Mouse (Mus musculus) spleen, postnatal 4 days (tissue): ENCODE measurements at regions not wholly inside any gene's neighbourhood (a gene's known extent, or its start where the extent isn't known, plus 50 kb on each side); places are given as distances from the start of the nearest gene placed in this dataset.

Experiments
- DNase-seq, 2 experiments: peaks; one replicate each; pipeline ENCODE4 v3.0.0; 2022; ENCODE audit warnings: low spot score in 2 of 2

- no peak for DNase-seq
Observed at GRCm38 (mm10) chr11:114551262-114551661, 117.1 kb upstream of the Rpl38 start.

GRCm38 (mm10) chr11:114548658-114549057 lies 119.7 kb upstream of the Rpl38 start:
- no peak for DNase-seq

GRCm38 (mm10) chr11:114544212-114544611 lies 124.1 kb upstream of the Rpl38 start:
- DNase-seq = no peak

DNA sequence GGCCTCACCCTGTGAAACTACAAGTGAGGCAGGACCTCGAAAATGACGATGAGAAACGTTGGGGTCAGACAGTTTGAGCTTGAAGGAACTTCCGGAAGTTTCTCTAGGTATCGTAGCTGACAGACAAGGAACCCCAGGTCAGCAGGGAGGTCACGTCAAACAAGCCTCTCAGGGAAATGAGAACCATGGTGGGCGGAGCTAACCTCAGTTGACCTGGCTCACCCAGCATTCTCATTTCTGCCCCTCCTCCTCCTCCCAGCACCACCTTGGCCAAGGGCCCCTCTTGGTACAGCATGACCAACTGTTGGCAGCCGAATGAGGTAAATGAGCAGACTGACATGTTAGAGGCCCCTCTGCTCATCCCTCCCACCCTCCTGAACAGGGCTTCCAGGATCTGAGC lies 126.2 kb upstream of the Rpl38 start:
- no peak for DNase-seq

- no peak for DNase-seq
Observed at GRCm38 (mm10) chr11:114540503-114540902, 127.8 kb upstream of the Rpl38 start.

- no peak for DNase-seq
Observed at GRCm38 (mm10) chr11:114536616-114537493, 131.5 kb upstream of the Rpl38 start.

GRCm38 (mm10) chr11:114535900-114536299 lies 132.4 kb upstream of the Rpl38 start:
- no peak for DNase-seq

- no peak for DNase-seq
Observed at GRCm38 (mm10) chr11:114534436-114534835, 133.9 kb upstream of the Rpl38 start.

- no peak for DNase-seq
Observed at GRCm38 (mm10) chr11:114531241-114531765, 137.0 kb upstream of the Rpl38 start.

DNA sequence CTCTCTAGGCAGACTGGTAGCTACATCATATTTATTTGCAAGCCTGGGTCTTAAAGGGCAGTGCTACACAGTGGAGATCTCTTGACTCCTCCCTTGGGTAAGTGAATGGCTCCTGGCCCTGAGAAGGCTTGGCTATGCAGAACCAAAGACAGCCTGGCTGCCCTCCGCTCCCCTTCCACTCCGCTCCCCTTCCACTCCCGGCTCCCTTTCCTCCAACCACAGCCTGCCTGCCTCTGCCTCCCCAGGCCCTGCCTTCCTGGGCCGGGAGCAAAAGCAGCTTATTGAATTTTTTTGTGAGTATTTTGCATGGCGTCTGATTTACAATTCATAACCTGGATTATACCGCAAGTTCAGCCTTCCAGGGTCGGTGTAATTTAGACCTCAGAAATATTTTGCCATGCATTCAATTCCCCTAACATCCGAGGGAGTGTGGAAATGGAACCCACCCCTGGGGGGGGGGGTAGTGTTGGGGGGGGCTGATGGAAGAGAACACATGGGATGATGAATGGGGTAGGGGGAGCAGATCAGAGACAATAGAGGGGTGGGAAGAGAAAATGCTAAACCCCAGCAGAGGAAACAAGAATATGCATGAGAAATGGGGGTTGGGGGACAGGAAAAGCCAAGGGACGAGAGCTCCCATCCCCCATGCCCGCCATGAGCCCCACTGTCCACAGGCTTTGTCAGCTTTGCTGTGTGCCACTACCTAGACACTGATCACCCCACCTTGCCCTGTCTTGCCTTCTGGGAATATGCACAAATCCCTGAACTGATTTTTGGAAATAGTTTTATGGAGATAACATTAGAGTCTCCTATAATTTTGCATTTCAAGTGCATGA lies 139.2 kb upstream of the Rpl38 start:
- DNase-seq = no peak

- peak; percentile 63 to 87 for DNase-seq
Observed at GRCm38 (mm10) chr11:114523444-114524238, 144.7 kb upstream of the Rpl38 start.

- no peak for DNase-seq
Observed at GRCm38 (mm10) chr11:114515278-114515677, 153.0 kb upstream of the Rpl38 start.

DNA sequence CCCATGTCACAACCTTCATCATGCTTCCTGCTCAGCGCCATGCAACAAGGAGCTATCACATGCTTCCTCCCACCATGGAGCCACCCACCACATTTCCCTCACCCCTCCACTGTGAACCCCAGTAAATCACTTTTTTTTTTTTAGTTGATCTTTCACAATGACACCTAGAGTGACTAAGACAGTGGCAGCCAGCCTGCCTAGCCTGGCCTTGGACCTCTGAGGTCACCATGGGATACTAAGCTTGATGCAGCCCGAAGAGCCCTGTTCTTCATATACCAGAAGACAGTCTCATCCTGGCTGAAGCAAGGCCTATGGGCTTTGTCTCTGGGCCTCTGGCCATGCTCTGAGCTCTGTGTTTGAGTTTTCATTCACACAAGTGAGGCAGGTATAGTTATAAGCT lies 154.2 kb upstream of the Rpl38 start:
- no peak for DNase-seq

DNA sequence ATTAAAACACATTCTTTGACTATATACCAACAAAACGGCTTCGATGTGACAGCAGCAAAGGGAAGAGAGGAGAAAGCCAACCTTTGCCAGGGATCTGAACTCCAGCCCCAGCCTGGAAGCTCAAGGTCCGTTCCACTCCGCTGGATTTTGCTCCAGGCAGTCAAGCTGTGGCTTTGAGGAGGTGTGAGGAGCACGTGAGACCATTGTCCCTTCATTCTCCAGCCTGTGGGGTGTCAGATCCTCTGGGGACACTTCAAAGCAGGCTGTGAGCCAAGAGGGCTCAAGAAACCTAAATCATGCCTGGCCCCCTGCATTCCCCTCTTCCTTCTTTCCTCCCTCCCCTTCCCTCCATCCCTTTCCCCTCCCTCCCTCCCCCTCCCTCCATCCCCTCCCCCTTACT lies 154.9 kb upstream of the Rpl38 start:
- no peak for DNase-seq

DNA sequence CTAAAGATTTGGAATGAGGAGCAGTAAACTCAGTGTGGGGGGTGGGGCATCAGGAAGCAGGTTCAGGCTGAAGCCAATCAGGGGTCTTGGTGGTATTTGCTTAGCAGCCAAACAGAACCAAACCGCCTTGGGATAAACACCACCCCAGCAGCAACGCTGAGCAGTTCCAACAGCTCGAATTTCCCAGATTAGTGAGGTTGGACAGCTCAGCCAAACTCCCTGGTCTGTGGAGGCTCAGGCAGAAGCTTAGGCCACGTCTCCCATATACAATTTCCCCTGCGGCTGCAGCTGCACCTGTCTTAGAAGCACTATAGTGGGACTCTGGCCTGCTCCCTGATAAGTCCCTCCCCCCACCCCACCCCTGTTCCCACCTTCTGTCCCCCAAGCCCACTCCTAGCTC lies 156.3 kb upstream of the Rpl38 start:
- DNase-seq = no peak

DNA sequence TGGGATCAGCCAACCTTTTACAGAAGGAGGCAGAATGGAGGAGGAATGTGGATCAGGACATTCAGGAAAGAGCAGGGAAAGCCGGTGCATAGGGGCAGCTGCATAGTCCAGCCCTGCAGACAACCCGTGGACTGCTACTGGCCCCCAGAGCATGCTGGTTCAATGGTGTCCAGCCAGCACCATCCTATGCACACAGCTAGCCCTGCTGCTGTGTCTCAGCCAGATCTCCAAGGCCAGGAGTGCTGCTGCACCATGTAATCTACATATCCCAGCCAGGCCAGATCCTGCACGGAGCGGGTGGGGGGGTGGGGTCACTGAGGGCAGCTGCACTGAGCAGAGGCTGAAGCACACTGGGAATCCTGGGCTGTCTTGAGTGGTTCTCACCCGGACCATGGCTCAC lies 165.8 kb upstream of the Rpl38 start:
- DNase-seq = no peak

- no peak for DNase-seq
Observed at GRCm38 (mm10) chr11:114501869-114502540, 166.3 kb upstream of the Rpl38 start.

GRCm38 (mm10) chr11:114500416-114500815 lies 167.9 kb upstream of the Rpl38 start:
- DNase-seq = no peak

DNA sequence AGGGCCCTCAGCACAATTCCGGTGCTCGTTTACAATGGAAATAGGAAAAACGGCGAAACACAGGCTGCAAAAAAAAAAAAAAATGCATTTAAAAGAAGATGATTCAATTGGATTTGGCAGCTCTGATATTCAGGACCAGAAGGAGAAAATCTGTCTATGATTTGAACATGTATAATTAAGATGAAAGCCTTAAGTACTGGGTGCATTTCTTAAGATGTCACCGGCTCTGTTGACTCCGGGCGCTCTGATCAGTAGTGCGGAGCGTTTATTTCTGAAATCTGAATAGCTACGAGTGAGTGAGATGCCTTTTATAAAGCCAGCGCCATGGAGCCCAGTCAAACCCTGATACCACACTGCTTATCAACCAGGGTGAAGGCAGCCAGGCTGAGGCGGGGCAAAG lies 168.7 kb upstream of the Rpl38 start:
- no peak for DNase-seq

DNA sequence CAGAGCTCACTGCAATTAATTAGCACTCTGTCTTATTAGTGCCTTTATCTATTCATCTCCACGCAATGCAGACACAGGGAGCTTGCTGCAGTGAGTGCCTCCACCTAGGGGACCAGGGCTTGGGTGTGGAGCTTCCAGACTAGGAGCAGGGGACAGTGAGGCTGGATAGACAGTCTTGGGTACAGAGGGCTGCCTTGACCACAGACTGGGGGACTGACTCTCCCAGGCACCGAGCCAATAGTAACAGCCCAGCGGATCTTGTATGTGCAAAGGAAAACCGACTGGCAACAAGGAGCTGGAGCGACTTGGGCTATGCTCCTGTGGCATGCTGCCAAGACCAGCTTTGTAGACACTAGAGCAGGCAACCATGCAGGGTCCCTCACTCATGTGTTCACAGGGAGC lies 172.8 kb upstream of the Rpl38 start:
- DNase-seq = no peak

- DNase-seq = no peak
Observed at GRCm38 (mm10) chr11:114486455-114486854, 181.9 kb upstream of the Rpl38 start.
